In the genomic region with DNA sequence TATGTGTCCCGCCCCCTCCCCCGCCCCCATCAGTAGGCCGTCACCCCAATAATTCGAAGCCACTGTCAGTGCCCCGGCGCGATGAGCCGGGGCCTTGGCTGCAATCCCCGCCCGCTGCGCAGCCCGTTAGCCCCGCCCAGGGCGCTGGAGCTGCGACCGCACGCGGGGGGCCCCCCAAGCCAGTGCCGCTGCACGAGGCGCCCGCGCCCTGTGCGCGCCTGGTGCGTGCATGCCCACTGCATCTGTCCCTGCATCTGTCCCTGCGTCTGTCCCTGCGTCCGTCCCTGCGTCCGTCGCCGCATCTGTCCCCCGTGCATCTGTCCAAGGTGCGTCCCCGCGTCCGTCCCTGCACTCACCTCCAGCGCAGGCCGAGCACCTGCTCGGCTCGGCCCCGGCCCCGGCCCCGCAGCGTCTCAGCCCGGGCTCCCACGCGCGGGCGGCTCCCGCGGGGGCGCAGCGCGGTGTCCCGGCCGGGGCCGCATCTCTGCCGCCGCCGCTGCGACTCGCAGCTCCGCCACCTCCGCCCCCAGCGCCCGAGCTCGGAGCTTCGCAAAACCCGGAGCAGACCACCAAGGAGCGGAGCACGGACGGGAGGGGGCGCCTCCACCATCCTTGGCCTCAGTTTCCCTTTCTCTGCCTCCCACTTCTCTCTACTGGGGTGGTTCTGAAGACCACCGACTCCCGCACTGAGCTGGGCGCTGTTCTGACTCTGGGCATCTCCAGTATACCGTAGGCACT, we compare ENCODE assay signal across 8 mouse cellular contexts. TPM values are rescaled to one million over a fixed set of nuclear protein-coding genes. Genes with fewer than 3 reads are reported as not detected.
A peak's percentile ranks its signal among the peaks of the same experiment; 100 is the strongest.
DNase-seq lines count a peak whose midpoint lies in the region; ATAC-seq lines count a peak whose summit lies in the region.

A gene (minus strand): TSS at position 486 of the 738 bp plus-strand sequence.

- H3K4me3 ChIP-seq in embryonic facial prominence, embryonic 15.5 days (replicated peaks) = peak within 1 kb of the TSS; percentile 72
- peak within 1 kb of the TSS; percentile 78 for H3K4me3 ChIP-seq in hindbrain, embryonic 10.5 days
- peak within 1 kb of the TSS; percentile 79 for H3K4me3 ChIP-seq in midbrain, embryonic 12.5 days

- H3K9ac ChIP-seq in embryonic facial prominence, embryonic 15.5 days = peak within 1 kb of the TSS; percentile 35; the same call in 1 of the 2 replicates
- H3K9ac ChIP-seq in midbrain, embryonic 12.5 days (replicated peaks) = peak within 1 kb of the TSS; percentile 84

- no peak within 1 kb of the TSS for H3K27ac ChIP-seq in embryonic facial prominence, embryonic 15.5 days (replicated peaks)
- peak within 1 kb of the TSS; percentile 86 for H3K27ac ChIP-seq in hindbrain, embryonic 10.5 days
- peak within 1 kb of the TSS; percentile 66 for H3K27ac ChIP-seq in midbrain, embryonic 12.5 days (replicated peaks)

- H3K4me1 ChIP-seq in embryonic facial prominence, embryonic 15.5 days = peaks cover 27% of the 10 kb centered on the region
- peaks cover 72% of the 10 kb centered on the region for H3K4me1 ChIP-seq in hindbrain, embryonic 10.5 days (replicated peaks)
- H3K4me1 ChIP-seq in midbrain, embryonic 12.5 days = peaks cover 43% of the 10 kb centered on the region

- intact Hi-C loops in left cerebral cortex, postnatal 25 days (cut with DNase I) = loop anchor here (2.0 kb wide), 1 partner anchor 23 kb away; a partner anchor contains a TSS

- peaks cover 62% of the 10 kb centered on the region for H3K27me3 ChIP-seq in embryonic facial prominence, embryonic 15.5 days
- peaks cover 97% of the 10 kb centered on the region for H3K27me3 ChIP-seq in hindbrain, embryonic 10.5 days (ENCODE audit: insufficient read depth, poor library complexity, severe bottlenecking)
- peaks cover 93% of the 10 kb centered on the region for H3K27me3 ChIP-seq in midbrain, embryonic 12.5 days

- DNase-seq in adrenal gland, adult 2 months = peak; percentile 73
- DNase-seq in adrenal gland, adult 8-10 months = no peak
- peak; percentile 82 for DNase-seq in adrenal gland, postnatal 10 days
- peak; percentile 80 for DNase-seq in hindbrain, embryonic 10.5 days (ENCODE audit: low spot score)
- peak; percentile 79 to 86 for DNase-seq in left cerebral cortex, postnatal 25 days (ENCODE audit: low spot score in 2 of 2)
- DNase-seq in telencephalon, adult 2 months (ENCODE audit: low read depth, low spot score) = peak; percentile 70

- WGBS in embryonic facial prominence, embryonic 15.5 days = under 1% methylated on average over 79 of the region's 79 CpGs
- WGBS in hindbrain, embryonic 10.5 days = 1% methylated on average over 79 of the region's 79 CpGs
- WGBS in midbrain, embryonic 12.5 days = under 1% methylated on average over 79 of the region's 79 CpGs

- no peaks in the 10 kb centered on the region for H3K9me3 ChIP-seq in embryonic facial prominence, embryonic 15.5 days (replicated peaks)
- no peaks in the 10 kb centered on the region for H3K9me3 ChIP-seq in hindbrain, embryonic 10.5 days
- no peaks in the 10 kb centered on the region for H3K9me3 ChIP-seq in midbrain, embryonic 12.5 days

- H3K36me3 ChIP-seq in embryonic facial prominence, embryonic 15.5 days = no peaks in the 10 kb centered on the region
- no peaks in the 10 kb centered on the region for H3K36me3 ChIP-seq in hindbrain, embryonic 10.5 days
- H3K36me3 ChIP-seq in midbrain, embryonic 12.5 days = no peaks in the 10 kb centered on the region

- peak within 1 kb of the TSS; percentile 98 for H3K4me2 ChIP-seq in embryonic facial prominence, embryonic 15.5 days (replicated peaks)
- peak within 1 kb of the TSS; percentile 96 for H3K4me2 ChIP-seq in midbrain, embryonic 12.5 days (replicated peaks)

- ATAC-seq in embryonic facial prominence, embryonic 15.5 days (ENCODE audit: insufficient number of reproducible peaks, low FRiP score, low TSS enrichment, low read depth) = no peak
- peak; percentile 27 for ATAC-seq in midbrain, embryonic 12.5 days (ENCODE audit: low FRiP score, low read depth)

RNA-seq across cellular contexts. Expression of the gene that starts here (rescaled TPM):
- 10 to 100 TPM in 1 of 2 experiments, 1 to 10 TPM in 1; 6.3 to 10.2 TPM for total RNA-seq in adrenal gland, adult 2 months (2021)
- polyA plus RNA-seq in adrenal gland, adult 2 months (2012; rRNA removed) = 32.9 and 36.5 TPM in 2 replicates
- 10 to 100 TPM in 2 of 4 experiments, 1 to 10 TPM in 2; 6.6 to 12.7 (median 10.9) TPM for total RNA-seq in adrenal gland, adult 8-10 months (2022)
- 10 to 100 TPM; 13.3 to 14.9 TPM for total RNA-seq in adrenal gland, postnatal 10 days (2021)
- 4.2 and 4.6 TPM in 2 replicates for polyA plus RNA-seq in embryonic facial prominence, embryonic 15.5 days (2015; fragmentation: Nextera tagmentation; extraction: Ambion mirVana)
- polyA plus RNA-seq in hindbrain, embryonic 10.5 days (2016; fragmentation: Nextera tagmentation; extraction: Ambion mirVana) = 2.3 and 3.8 TPM in 2 replicates
- total RNA-seq in left cerebral cortex, postnatal 25 days (2021) = 100 to 1,000 TPM; 131 TPM
- 6.5 and 7.9 TPM in 2 replicates for polyA plus RNA-seq in midbrain, embryonic 12.5 days (2016; fragmentation: Nextera tagmentation; extraction: Ambion mirVana)

Comparison
In these comparisons a context has a peak if more than half of its experiments do, and no peak if none do; other contexts are left out.
1. RNA of the gene that starts here (total RNA-seq): 131 TPM in left cerebral cortex, postnatal 25 days; 13.3 to 14.9 TPM in adrenal gland, postnatal 10 days, 6.6 to 12.7 TPM in adrenal gland, adult 8-10 months and 6.3 to 10.2 TPM in adrenal gland, adult 2 months; every median in the first group is over 4 times any median in the second.
2. Peak in every context shown above with its lines, with median percentiles within 50 percentile points of each other: H3K4me3 ChIP-seq.